Mouse (Mus musculus) midbrain, postnatal 0 days (tissue): ENCODE results near the gene Tmem8b. TPM values are rescaled to one million over a fixed set of nuclear protein-coding genes. Genes with fewer than 3 reads are reported as not detected.

Source experiments
- ATAC-seq: fragments of 200-750 bp; cut with Nextera tagmentation; 2 replicates; pipeline ENCODE4 v1.8.0; 2017; ENCODE audit warnings: moderate number of reproducible peaks, mild to moderate bottlenecking, moderate TSS enrichment, moderate library complexity; ENCODE audit not compliant: low FRiP score
- DNase-seq: peaks from one replicate; pipeline ENCODE4 v3.0.0-alpha.2; 2015; ENCODE audit warnings: low spot score
- H3K27ac ChIP-seq: fragments of 300-500 bp; sonication (generic); 2 replicates; pipeline ENCODE4 v1.5.1; 2014; ENCODE audit warnings: low read depth, mild to moderate bottlenecking, low read length, mixed read lengths
- H3K27me3 ChIP-seq: fragments of 300-500 bp; sonication (generic); 2 replicates; pipeline ENCODE4 v1.6.1; 2014; ENCODE audit warnings: low read length, control low read depth, mixed read lengths; ENCODE audit not compliant: insufficient read depth
- H3K36me3 ChIP-seq: fragments of 300-500 bp; sonication (generic); 2 replicates; pipeline ENCODE4 v1.6.1; 2014; ENCODE audit warnings: low read length, control low read depth, mixed read lengths; ENCODE audit not compliant: insufficient read depth
- H3K4me1 ChIP-seq: fragments of 300-500 bp; sonication (generic); 2 replicates; pipeline ENCODE4 v1.6.1; 2014; ENCODE audit warnings: mild to moderate bottlenecking, control low read depth, antibody characterized with exemption, low read length, mixed read lengths; ENCODE audit not compliant: insufficient read depth
- H3K4me2 ChIP-seq: fragments of 300-500 bp; sonication (generic); 2 replicates; pipeline ENCODE4 v1.6.1; 2014; ENCODE audit warnings: low read depth, mild to moderate bottlenecking, low read length, mixed read lengths; ENCODE audit not compliant: poor library complexity, severe bottlenecking
- H3K4me3 ChIP-seq: fragments of 300-500 bp; sonication (generic); 2 replicates; pipeline ENCODE4 v1.5.1; 2014; ENCODE audit warnings: low read depth, mild to moderate bottlenecking, low read length, moderate library complexity
- H3K9ac ChIP-seq: fragments of 300-500 bp; sonication (generic); replicated peaks from 2 replicates; pipeline ENCODE4 v1.6.1; 2014; ENCODE audit warnings: mild to moderate bottlenecking, low read length, moderate library complexity, mixed read lengths; ENCODE audit not compliant: poor library complexity, severe bottlenecking
- H3K9me3 ChIP-seq: fragments of 300-500 bp; sonication (generic); 2 replicates; pipeline ENCODE4 v1.6.1; 2016; ENCODE audit warnings: low read length, control low read depth
- CTCF ChIP-seq: IDR thresholded peaks from 2 replicates; pipeline ENCODE4 v1.5.1; 2016; ENCODE audit warnings: antibody characterized with exemption, mild to moderate bottlenecking
- WGBS: fragments of 180-500 bp; shearing (Covaris S2); extraction: QIAGEN DNeasy Blood & Tissue Kit; methylation state at CpG from one replicate; pipeline ENCODE4 v1.1.7; 2014; 5-methylcytosine and 5-hydroxymethylcytosine counted together
- polyA plus RNA-seq: library from polyadenylated mRNA; unstranded; fragments of >200 nt; fragmentation: Nextera tagmentation; extraction: Ambion mirVana; gene quantifications from 2 replicates; pipeline ENCODE4 v1.2.1, GENCODE M21; 2015
- total RNA-seq: library from RNA; depleted of rRNA; stranded (reverse); fragments of >200 nt; gene quantifications from 2 replicates; pipeline ENCODE4 v1.2.3, GENCODE M21; 2014

Gene Tmem8b
- total and polyA plus RNA-seq, 2 experiments from 2014 or later: 13.7 to 30.0 TPM

- H3K4me2 ChIP-seq: no peak overlapping the region
- H3K9me3 ChIP-seq: no peaks in the 10 kb centered on the region
- no peak for ATAC-seq
- no peak overlapping the region for H3K4me3 ChIP-seq
- WGBS: 75% methylated on average over 6 of the region's 6 CpGs
- no peaks in the 10 kb centered on the region for H3K27me3 ChIP-seq
- peaks cover 19% of the 10 kb centered on the region for H3K4me1 ChIP-seq
- TF ChIP-seq CTCF: no peak
- no peak for DNase-seq
- H3K9ac ChIP-seq: no peak overlapping the region
- H3K27ac ChIP-seq: no peak overlapping the region
- H3K36me3 ChIP-seq: no peaks in the 10 kb centered on the region
Observed at GRCm38 (mm10) chr4:43636751-43637150, 32.0 kb upstream of the Tmem8b start.

- no peak for TF ChIP-seq CTCF
- H3K27me3 ChIP-seq: no peaks in the 10 kb centered on the region
- no peak for ATAC-seq
- no peaks in the 10 kb centered on the region for H3K4me1 ChIP-seq
- WGBS: 81% methylated on average over 9 of the region's 9 CpGs
- H3K4me3 ChIP-seq: no peak overlapping the region
- no peak overlapping the region for H3K4me2 ChIP-seq
- H3K27ac ChIP-seq: no peak overlapping the region
- H3K9ac ChIP-seq: no peak overlapping the region
- DNase-seq: no peak
- H3K36me3 ChIP-seq: 0 out of 2 replicates have a peak, but pooled peaks cover 7% of the 10 kb centered on the region
- H3K9me3 ChIP-seq: no peaks in the 10 kb centered on the region
Observed at GRCm38 (mm10) chr4:43640076-43640475, 28.7 kb upstream of the Tmem8b start.

GRCm38 (mm10) chr4:43640491-43640890 lies 28.3 kb upstream of the Tmem8b start:
- 0 out of 2 replicates have a peak, but pooled peaks cover 7% of the 10 kb centered on the region for H3K36me3 ChIP-seq
- no peak for ATAC-seq
- TF ChIP-seq CTCF: no peak
- no peak for DNase-seq
- H3K4me1 ChIP-seq: no peaks in the 10 kb centered on the region
- H3K9ac ChIP-seq: no peak overlapping the region
- no peaks in the 10 kb centered on the region for H3K27me3 ChIP-seq
- H3K27ac ChIP-seq: no peak overlapping the region
- no peak overlapping the region for H3K4me3 ChIP-seq
- H3K4me2 ChIP-seq: no peak overlapping the region
- WGBS: 83% methylated on average over 6 of the region's 6 CpGs
- H3K9me3 ChIP-seq: no peaks in the 10 kb centered on the region

GRCm38 (mm10) chr4:43649783-43650182 lies 19.0 kb upstream of the Tmem8b start:
- H3K4me3 ChIP-seq: no peak overlapping the region
- H3K27ac ChIP-seq: no peak overlapping the region
- DNase-seq (no peak), ATAC-seq (no peak)
- H3K27me3 ChIP-seq: no peaks in the 10 kb centered on the region
- peaks cover 12% of the 10 kb centered on the region for H3K36me3 ChIP-seq
- H3K4me1 ChIP-seq: no peaks in the 10 kb centered on the region
- peak; percentile 48 for TF ChIP-seq CTCF
- H3K9ac ChIP-seq: no peak overlapping the region
- 97% methylated on average over 3 of the region's 3 CpGs for WGBS
- H3K4me2 ChIP-seq: no peak overlapping the region
- H3K9me3 ChIP-seq: no peaks in the 10 kb centered on the region

DNA sequence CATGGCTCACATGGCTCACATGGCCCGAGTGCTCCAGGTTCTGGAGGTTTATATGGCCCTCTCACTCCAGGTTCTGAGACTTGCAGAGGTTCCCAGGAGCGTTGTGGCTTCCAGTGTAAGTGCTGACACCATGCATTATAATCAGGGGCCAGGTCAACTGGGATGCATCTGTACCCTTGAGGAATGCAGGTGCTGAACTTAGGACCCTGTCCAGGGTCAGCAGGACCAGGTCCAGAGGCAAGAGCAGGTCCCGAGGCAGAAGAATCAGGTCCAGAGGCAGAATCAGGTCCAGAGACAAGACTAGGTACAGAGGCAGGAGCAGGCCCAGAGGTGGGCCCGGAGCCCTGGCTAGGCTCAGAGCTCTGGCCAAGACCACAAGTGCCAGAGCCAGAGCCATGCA lies 16.0 kb upstream of the Tmem8b start:
- TF ChIP-seq CTCF: no peak
- no peaks in the 10 kb centered on the region for H3K4me1 ChIP-seq
- no peak overlapping the region for H3K27ac ChIP-seq
- H3K27me3 ChIP-seq: no peaks in the 10 kb centered on the region
- ATAC-seq (no peak), DNase-seq (no peak)
- no peak overlapping the region; the same call in 1 of the 2 replicates for H3K9ac ChIP-seq
- H3K36me3 ChIP-seq: peaks cover 12% of the 10 kb centered on the region; the same call in 1 of the 2 replicates
- WGBS: 92% methylated on average over 4 of the region's 4 CpGs
- peak overlapping the region; percentile 26; the same call in 1 of the 2 replicates for H3K4me3 ChIP-seq
- no peaks in the 10 kb centered on the region for H3K9me3 ChIP-seq
- peak overlapping the region; percentile 45 for H3K4me2 ChIP-seq

DNA sequence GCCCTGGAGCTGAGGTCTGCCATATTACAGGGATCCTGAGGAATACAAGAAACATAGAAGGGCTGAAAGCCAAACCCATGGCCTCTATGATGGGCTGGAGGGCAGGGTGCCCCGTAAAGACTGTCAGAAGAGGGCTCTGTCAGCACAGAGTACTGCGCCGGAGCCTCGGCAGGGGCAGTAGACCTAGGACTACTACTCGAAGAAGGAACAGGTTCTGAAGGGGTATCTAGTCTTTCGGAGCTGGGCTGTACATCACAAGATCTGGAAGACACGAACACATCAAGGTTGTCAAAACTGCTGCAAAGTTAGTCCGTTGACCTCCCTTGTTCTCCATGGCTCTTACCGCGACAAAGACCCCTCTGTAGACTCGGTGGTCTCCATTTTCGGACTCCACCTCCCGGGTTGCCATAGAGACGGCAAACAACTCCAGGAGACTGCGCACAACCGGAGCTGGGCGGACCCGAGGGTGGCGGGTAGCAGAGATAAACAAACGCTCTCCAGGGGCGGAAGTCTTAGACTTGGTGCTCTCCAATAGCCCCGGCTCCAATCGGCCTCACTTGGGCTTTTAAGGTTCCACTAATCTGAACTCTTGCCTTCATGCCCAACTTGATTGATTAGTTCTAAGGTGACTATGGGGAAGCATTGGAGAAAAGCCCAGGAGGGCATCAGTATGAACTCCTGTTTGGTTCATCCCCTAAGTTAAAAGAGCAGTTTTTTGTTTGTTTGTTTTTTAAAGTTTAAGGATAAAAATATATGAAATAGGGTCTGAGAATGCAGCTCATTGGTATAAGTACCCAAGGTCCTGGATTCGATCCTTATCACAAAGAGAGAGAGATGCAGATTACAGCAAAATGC lies 15.4 kb upstream of the Tmem8b start, which contains the start of gene Spag8:
Gene Spag8, minus strand, starts transcription at position 434 of the 855 bp plus-strand sequence.
- Histone ChIP-seq H3K4me2 (peak within 1 kb of the TSS; percentile 45), H3K27ac (no peak within 1 kb of the TSS), H3K36me3 (peaks cover 10% of the 10 kb centered on the region; the same call in 1 of the 2 replicates), H3K27me3 (no peaks in the 10 kb centered on the region), H3K4me1 (no peaks in the 10 kb centered on the region), H3K9me3 (no peaks in the 10 kb centered on the region), H3K9ac (no peak within 1 kb of the TSS; the same call in 1 of the 2 replicates), H3K4me3 (peak within 1 kb of the TSS; percentile 26)
- ATAC-seq (no peak), DNase-seq (peak; percentile 73)
- peak; percentile 16; the same call in 1 of the 2 replicates for TF ChIP-seq CTCF
- WGBS: 17% methylated on average over 24 of the region's 24 CpGs
